Mouse (Mus musculus) left cerebral cortex, postnatal 10 days (tissue): Measurements from ENCODE around the gene Myh14. TPM values are rescaled to one million over a fixed set of nuclear protein-coding genes. Genes with fewer than 3 reads are reported as not detected.

Experiments
- DNase-seq, 2 experiments: peaks; one replicate each; pipeline ENCODE4 v3.0.0; 2021 to 2022; ENCODE audit warnings: low spot score in 2 of 2, mixed read lengths in 1 of 2; ENCODE audit errors: extremely low spot score in 1 of 2
- intact Hi-C: fragments of 180-260 bp; cut with DNase I; formaldehyde crosslinking; loops from one replicate; pipeline ENCODE4 v1.15.1; 2025
- total RNA-seq, 2 experiments: library from RNA; stranded (reverse); gene quantifications; 2 replicates each; pipeline ENCODE4 v1.2.3; 2021

Myh14 gene
- total RNA-seq, 2 experiments from 2014 or later, result 9.1 to 9.7 TPM

DNA sequence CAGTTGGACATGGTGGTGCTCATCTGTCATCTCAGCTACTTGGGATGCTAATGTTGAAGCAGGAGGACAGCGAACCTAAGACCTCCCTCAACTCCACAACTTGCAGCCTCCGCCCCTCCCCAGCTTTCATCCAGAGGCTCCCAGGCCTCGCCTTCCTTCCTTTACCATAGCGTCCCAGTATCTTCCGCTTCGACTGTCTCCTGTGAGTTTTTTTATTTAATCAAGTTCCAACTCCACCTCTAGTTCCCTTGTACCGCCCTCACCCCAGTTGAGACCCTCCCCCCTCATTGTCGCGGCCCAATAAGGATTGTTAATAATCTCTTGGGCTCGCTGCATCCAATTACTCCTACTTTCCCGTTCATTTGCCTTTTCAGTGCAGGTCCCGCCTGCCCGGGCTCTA is 80.7 kb downstream of the Myh14 start:
- intact Hi-C loops, result no loop called here
- DNase-seq, result peak; percentile 35 to 55

DNA sequence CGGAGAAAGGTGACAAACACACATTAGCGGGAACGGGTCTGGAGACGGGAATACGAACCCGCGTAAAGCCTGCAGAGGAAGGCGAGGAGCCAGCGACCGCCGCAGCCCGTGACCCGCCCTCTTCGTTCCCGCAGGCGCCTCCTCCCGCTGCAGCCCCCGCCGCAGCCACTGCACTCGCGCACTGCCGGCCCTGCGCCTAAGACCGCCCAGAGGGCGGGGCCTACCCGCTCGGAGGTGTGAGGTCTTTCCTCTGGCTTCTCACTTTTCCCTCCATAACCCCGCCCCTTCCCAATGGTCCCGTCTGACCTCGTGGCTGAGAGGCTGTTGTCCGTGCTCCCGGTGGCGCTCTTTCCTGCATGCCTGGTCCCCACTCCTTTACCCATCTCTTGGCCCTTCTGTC is 81.5 kb downstream of the Myh14 start:
- peak; percentile 67 to 86 for DNase-seq
- intact Hi-C loops, result no loop called here

DNA sequence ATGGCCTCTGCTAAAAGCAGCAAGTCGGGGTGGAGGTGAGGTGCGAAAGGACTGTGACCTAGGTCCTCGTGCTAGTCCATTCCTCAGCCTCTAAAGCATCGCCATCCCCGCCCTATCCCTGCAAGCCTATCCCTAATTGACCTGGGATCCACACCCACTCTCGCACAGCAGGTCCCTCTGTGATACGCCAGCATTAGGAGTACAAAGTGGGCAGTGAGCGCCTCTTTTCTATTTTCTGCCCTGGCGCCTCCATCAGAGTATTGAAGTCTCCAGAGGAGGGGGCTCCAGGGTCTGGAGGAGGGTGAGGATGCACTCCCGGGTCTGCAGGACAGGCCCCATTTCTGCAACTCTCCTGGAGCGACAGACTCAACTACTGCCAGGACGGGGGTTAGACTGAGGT is 82.3 kb downstream of the Myh14 start:
- peak in 1 of 2 experiments; percentile 35 for DNase-seq
- intact Hi-C loops, result no loop called here

DNA sequence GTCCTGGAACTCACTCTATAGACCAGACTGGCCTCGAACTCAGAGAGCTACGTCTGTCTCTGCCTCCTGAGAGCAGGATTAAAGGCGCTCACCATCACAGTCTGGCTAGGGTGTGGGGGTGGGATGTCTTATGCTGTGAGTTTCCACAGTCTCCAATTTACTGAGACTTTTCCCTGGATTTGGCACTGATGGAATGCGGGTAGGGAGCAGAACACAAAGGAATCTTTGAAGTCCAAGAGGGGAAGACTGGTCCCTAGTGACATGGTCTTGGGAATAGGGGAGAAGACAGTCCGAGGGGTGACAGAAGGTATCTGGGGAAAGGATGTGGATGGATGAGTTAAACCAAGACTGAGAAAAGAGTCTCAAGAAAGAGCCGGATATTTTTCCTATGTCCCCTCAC is 83.0 kb downstream of the Myh14 start:
- DNase-seq, result no peak
- intact Hi-C loops, result no loop called here

DNA sequence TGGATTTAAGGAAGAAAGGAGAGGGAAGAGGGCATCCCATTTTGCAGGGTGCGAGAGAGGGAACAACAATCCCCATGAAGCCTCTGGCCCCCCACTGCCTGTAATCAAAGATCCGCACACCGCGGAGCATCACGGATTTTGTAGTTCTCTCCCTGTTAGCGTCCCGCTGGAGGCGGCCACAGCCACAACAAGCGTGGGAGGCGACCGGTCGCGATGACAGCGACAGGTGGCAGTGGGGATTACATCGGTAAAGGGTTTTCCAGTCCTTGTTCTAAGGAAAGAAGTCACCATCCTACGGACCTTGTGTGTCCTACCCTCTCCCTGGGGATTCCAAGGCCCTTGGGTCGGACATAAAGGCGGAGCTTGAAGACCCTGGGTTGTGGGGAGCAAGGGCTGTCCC is 83.7 kb downstream of the Myh14 start:
- intact Hi-C loops, result no loop called here
- peak; percentile 77 to 84 for DNase-seq

DNA sequence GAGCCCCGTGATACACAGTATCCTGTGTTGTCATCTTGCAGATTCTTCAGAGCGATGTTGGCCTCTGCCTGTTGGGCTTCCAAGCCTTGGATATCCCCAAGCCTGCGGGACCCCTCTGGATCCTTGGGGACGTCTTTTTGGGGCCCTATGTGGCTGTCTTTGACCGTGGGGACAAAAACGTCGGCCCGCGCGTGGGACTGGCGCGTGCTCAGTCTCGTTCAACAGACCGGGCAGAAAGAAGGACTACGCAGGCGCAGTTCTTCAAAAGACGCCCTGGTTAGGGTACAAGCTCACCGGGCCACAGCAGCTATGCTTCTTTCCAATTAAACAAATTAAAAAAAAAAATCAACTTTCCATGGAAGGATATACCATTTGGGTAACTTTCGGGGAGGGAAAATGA is 84.1 kb downstream of the Myh14 start:
- intact Hi-C loops, result no loop called here
- DNase-seq, result peak; percentile 70 to 72

DNA sequence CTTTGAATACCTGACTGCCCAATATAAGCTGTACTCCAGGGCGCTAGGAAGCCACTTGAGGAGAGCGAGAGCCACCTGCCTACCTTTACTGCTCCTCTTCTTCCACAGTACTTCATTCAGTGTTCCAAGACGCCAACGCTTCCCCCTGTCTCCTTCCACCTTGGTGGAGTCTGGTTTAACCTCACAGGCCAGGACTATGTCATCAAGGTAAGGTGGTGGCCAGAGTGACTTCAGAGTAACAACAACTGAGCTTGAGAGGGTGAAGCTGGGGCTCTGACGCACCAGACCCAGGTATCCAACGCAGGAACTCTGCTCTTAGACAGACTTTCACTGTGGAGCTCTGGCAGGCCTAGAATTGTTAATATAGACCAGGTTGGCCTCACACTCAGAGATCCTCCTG is 85.0 kb downstream of the Myh14 start:
- no peak for DNase-seq
- intact Hi-C loops, result no loop called here

DNA sequence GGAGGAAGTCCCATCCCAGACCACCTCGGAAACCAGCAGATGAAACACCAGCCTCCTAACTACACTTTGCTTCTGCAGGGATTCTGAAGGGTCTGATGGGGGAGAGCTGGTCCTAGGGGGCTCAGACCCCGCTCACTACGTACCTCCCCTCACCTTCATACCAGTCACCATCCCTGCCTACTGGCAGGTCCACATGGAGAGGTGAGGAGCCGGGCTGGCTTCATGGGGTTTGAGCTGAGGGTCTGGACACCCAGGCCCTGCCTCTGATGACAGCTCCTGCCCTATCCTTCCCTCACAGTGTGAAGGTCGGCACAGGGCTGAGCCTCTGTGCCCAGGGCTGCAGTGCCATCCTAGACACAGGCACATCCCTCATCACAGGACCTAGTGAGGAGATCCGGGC is 85.7 kb downstream of the Myh14 start:
- intact Hi-C loops, result no loop called here
- no peak for DNase-seq

DNA sequence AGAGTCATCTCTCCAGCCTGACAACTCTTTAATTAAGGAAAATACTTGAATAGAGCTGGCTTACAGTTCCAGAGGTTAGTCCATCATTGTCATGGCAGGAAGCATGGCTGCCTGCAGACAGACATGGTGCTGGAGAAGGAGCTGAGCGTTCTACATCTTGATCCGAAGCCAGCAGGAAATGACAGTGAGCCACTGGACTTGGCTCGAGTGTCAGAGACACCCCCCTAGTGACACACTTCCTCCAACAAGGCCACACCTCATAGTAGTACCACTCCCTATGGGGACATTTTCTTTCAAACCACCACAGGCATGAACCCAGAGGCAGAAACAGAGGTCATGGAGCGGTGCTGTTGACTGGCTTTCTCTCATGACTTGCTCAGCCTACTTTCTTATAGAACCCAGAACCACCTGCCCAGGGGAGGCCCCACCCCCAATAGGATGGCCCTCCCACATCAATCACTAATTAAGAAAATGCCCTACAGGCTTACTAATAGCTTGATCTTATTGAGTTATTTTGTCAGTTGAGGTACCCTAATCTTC is 86.3 kb downstream of the Myh14 start:
- DNase-seq, result no peak
- intact Hi-C loops, result no loop called here

DNA sequence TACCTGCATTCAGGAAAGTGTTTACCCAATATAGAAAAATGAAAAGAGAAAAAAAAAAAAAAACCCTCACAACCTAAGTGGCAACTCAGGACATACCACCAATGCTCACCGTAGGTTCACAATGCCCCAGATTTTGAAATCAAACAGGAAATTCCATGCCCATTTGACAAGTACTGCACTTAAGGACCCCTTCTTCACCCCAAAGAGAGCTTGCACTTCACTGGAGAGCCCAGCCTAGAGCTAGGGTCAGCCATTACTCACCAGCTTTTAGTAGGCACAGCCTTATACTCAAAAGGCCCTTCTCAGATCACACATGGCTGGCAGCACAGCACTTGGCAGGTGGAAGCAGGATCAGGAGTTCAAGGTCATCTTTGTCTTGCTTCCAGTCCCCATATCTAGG is 87.5 kb downstream of the Myh14 start:
- intact Hi-C loops, result no loop called here
- no peak for DNase-seq

DNA sequence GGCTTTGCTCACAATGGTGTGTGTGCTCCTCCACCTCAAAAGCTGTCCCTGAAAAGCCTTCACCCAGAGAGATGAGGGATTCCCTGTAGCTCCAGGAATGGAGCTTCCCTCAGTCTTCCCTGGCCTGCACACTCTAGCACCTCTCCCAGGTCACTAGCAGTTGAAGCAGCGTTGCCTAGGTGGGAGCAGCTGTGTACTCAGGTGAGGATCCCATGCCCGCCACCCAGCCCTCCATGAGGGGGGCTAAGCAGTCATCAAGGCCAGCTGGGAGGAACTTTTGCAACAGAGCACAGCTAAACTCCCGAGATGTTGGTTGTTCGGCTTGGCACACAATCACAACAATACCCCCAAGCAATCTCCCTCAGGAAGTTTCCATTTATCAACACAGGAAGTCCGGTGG is 87.9 kb downstream of the Myh14 start:
- intact Hi-C loops, result no loop called here
- no peak for DNase-seq

DNA sequence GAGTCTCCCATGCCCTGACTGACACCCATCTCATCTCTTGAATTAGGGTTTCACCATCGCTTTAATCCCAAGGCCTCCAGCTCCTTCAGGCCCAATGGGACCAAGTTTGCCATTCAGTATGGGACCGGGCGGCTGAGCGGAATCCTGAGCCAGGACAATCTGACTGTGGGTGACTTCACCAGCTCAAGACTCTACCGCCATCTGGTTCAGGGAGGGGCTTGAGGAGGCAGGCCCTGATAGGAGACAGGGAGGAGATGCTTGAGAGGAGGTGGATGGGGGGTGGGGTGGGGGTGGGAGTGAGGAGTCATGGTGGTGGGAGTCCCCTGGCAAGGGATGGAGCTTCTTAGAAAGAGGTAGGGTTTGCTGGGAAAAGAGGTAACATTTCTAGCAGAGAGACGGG is 89.0 kb downstream of the Myh14 start:
- intact Hi-C loops, result no loop called here
- DNase-seq, result no peak

DNA sequence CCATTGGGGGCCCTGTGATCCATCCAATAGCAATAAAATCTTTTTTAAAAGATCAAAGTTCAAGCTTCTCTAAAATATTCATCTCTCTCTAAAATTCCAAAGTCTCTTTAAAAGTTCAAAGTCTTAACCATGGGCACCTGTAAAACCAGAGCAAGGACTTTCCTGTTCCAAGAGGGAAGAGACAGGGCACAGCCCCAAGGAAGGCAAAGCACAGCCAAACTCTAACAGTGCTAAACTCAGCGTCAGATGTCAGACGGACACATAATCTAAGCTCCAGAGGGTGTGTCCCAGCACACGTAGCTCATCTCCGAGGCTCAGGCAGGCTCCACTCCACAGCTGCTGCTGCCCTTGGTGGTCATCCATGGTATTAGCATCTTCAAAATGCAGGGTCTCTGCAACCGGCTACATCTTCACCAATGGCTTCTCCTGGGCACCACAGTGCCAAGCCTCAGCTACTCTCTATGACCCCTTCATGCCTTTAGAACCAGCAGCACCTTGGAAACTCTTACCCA is 94.3 kb downstream of the Myh14 start:
- intact Hi-C loops, result no loop called here

DNA sequence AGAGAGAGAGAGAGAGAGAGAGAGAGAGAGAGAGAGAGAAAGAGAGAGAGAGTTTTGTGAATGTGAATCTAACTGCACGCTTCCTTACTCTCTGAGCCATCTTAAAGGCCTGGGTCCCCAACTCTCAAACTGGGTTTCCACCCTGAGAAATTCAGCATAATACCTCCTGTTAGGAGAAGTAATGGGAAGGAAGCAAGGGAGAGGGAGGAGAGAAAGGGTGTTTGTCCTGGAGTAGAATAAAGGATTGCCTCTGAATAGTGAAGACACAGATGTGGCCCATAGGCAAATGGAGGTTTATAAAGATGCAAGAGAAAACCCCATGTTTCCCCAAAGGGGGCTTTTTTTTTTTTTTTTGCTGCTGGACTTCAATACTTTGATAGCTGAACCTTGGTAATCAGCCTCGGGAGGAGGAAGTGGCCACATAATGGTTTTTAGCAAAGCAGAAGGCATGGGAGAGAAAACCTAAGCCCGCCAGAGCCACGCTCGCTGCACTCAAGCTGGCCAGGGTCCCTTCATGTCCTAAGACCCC is 97.6 kb downstream of the Myh14 start:
- DNase-seq, result no peak
- intact Hi-C loops, result no loop called here

More for the DNA sequence above, 94.3 kb downstream of the Myh14 start:
- no peak for DNase-seq

DNA sequence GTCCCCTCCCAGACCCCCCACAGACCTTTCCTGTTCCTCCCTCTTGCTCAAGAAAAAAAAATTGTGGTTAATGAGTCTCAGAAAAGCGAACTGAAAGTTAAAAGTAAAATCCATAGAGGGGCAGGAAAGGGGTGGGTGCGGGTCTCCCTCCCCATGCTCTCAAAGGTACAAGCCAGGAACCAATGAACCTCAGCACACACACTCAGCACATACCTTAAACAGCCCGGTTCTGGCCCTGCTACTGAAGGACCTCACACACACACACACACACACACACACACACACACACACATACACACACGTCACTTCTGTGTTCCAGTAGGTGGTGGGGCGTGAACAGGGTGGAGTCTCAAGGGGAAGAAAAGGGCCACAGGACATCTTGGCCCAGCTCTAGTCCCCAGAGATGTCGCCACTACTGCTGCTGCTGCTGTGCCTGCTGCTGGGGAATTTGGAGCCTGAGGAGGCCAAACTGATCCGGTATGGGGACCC is 98.4 kb downstream of the Myh14 start, which contains the start of gene Napsa:
Gene Napsa (plus strand): TSS at position 168 of the 489 bp plus-strand sequence.
- intact Hi-C loops, result no loop called here
- no peak for DNase-seq

DNA sequence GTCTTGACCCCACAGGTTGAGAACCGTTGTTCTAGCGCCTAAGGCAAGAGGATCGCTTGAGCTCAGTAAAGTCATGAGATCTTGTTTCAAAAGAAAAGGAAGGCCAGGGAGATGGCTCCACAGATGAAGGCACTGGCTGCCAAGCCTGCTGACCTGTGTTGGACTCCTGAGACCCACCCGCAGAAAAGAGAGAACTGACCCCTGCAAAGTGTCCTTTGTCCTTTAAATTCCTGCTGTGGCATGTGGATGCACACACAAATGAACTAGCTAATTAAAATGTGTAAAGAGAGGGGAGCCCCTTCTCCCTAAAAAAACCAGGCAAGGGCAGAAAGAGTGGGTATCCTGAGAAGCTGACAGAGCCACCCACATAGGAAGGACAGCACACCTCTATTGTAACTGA is 98.8 kb downstream of the Myh14 start:
- intact Hi-C loops, result no loop called here
- no peak for DNase-seq

DNA sequence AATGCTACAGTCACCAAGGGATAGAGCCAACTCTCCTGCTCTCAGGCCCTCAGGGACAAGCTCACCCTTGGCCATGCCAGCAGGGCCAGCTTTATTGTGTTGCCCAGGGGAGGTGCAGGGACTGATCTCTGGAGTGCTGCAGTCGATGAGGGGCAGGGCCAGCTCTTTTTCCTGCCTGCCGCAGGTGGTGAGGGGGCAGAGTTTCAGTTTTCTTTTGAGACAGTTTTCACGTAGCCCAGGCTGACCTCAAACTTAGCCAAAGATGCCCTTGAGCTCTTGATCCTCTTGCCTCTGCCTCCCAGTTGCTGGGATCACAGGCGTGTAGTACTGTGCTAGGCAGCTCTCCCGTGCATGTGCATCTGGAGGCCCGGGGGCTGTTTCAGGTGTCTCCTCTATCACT is 99.7 kb downstream of the Myh14 start:
- intact Hi-C loops, result no loop called here
- no peak for DNase-seq

DNA sequence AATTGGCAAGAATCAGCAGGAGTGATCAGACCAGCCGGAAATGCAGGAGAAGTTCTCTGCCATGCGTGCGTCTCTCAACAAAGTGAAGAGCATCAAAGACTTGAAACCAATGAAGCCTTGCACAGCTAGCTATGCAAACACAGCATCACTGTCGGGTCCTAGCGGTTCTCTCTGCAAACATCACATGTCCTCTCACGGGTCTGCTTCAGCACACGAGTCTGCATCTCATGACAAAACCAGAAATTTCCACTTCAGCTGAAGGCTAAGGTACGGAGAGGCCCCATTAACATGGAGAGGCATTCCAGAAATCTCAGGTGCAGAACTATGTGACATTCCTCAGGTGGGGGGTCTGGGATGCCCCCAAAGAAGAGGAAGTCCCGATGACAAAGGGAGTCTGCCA is 101.8 kb downstream of the Myh14 start:
- intact Hi-C loops, result loop anchor here (5.0 kb wide), 1 partner anchor 78 kb away; no protein-coding TSS in a partner anchor
- no peak for DNase-seq

DNA sequence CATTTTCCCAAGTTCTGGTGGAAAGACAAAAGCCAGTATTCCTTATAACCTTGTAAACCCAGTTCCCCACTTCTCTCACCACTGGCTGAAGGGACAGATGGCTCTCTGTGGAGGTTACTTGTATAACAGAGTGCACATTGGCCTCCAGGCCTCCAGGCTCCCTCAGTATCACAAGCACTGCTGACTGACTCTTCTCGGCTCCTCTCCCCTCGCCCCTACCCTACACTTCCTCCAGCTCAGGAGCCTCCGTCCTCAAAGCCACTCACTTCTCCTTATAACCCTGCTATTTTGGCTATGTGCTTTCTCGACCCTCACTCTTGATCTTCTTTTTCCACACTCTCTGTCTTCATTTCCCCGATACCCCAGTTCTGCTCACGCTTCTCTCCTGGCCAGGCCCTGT is 105.2 kb downstream of the Myh14 start:
- intact Hi-C loops, result loop anchor here (5.0 kb wide), 1 partner anchor 82 kb away; no protein-coding TSS in a partner anchor
- no peak for DNase-seq

DNA sequence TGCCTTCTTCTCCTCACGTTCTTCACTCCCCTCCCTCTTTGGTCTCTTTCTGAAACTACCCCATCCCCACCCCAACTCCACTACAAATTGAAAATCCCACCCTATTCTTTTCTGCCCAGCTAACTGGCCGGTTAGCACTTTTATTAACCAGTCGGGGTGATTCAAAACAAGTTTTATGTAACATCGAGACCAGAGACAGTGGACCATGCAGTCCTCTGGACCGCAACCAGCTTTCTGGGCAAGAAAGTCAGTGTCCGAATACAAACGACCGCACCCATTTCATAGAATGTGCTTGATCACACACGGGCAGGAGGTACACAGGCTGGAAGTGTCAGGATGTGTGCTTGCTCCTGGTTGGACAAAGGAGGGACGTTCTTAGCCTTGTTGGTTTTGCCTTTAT is 106.2 kb downstream of the Myh14 start:
- intact Hi-C loops, result loop anchor here (5.0 kb wide), 1 partner anchor 42 kb away; the partner anchor contains the start of gene Mybpc2
- DNase-seq, result no peak

DNA sequence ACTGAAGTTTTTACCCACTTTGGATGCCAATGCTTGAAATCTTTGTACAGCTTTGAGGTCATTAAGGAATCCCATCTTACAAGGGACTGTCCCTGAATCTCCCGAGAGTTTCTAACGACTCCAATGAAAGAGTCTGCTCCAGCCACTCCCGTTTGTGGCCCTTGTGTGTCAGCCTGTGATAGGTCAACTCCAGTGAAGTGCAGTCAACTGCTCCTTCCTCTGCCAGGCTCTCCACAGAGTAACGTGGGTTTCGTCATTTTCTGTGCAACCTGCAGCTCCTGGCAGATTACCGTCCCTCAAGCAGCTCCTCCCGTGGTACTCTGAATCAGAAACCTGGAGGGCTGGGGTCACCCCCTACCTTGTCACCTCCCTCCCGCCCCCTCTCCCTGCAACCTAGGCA is 107.4 kb downstream of the Myh14 start:
- DNase-seq, result no peak
- intact Hi-C loops, result loop anchor here (5.0 kb wide), 1 partner anchor 41 kb away; the partner anchor contains the start of gene Mybpc2
